Mouse (Mus musculus) neural tube, embryonic 11.5 days (tissue): ENCODE results near the gene Cflar. TPM values are rescaled to one million over a fixed set of nuclear protein-coding genes. Genes with fewer than 3 reads are reported as not detected.

Experiments used
- polyA plus RNA-seq: library from polyadenylated mRNA; unstranded; fragments of >200 nt; fragmentation: Nextera tagmentation; extraction: Ambion mirVana; gene quantifications from 2 replicates; pipeline ENCODE4 v1.2.1, GENCODE M21; 2014

The Cflar gene
- polyA plus RNA-seq, 1 experiment from 2014 or later = 18.0 TPM

Other genes starting within 250 kb of the Cflar start
- 41.9 and 49.0 TPM in 2 replicates for gene Orc2, start 206.4 kb upstream of the Cflar start, polyA plus RNA-seq
- 7.0 and 8.6 TPM in 2 replicates for gene Fam126b, start 125.2 kb upstream of the Cflar start, polyA plus RNA-seq
- 142 and 154 TPM in 2 replicates for gene Ndufb3, start 125.1 kb upstream of the Cflar start, polyA plus RNA-seq
- not detected in 2 replicates for gene Als2cr12, start 15.5 kb upstream of the Cflar start, polyA plus RNA-seq
- gene Casp8, start 83.9 kb downstream of the Cflar start, polyA plus RNA-seq = 13.1 and 15.9 TPM in 2 replicates